Mouse (Mus musculus) E14TG2a.4 (cell line): ENCODE measurements around the gene Tmem121.

ENCODE experiments used
- CTCF ChIP-seq: conservative IDR thresholded peaks from 2 replicates; pipeline ENCODE4 v1.5.1; 2014; ENCODE audit warnings: low read length
- NANOG ChIP-seq: IDR thresholded peaks from 2 replicates; pipeline ENCODE4 v1.6.1; 2014; ENCODE audit warnings: borderline replicate concordance, low read length, mixed read lengths
- POU5F1 ChIP-seq: IDR thresholded peaks from 2 replicates; pipeline ENCODE4 v1.6.1; 2014; ENCODE audit warnings: low read length, borderline replicate concordance

DNA sequence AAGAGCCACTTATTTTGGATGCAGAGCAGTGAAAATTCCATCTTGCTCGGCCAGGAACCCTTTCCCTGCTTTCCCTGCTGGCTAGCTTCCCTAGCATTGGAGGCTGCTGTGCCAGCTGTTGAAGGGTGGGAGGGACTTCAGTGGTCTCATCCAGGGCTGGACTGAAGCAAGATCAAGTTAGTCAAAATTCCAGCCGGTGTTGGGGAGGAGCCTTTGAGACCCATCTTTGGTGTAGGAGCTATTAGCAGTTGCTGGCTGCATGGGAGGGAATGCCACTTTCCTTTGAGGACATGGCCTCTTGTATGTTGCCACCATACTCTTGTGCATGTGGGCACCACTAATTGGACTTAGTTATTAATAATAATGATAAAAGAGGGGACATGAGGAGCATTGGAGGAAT lies 27.5 kb downstream of the Tmem121 start:
- TF ChIP-seq CTCF (no peak), POU5F1 (no peak), NANOG (no peak)
